Mouse (Mus musculus) heart, adult 8-10 months (tissue): ENCODE measurements at regions not wholly inside any gene's neighbourhood (a gene's known extent, or its start where the extent isn't known, plus 50 kb on each side); places are given as distances from the start of the nearest gene placed in this dataset.

ENCODE experiments used
- DNase-seq: peaks from one replicate; pipeline ENCODE4 v3.0.0; 2022; ENCODE audit warnings: low spot score

DNA sequence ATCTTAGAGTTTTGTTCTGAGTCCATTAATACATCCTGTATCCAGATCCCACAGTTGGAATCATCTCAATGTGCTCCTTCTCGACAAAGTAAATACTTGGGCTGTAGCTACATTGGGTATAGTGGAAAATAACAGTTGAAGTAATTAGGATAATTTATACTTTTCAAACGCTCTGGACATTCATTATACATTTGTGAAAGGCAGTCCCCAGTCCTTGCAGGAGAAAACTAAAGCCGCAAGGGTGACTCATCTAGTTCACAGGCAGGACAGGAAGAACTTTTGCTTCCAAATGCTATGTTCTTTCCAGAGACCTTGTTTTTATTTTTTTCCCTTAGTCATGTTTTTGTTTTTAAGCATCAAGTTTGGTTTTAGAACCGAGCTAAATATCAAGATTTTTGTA is 218.8 kb downstream of the Gpr37 start:
- no peak for DNase-seq

DNA sequence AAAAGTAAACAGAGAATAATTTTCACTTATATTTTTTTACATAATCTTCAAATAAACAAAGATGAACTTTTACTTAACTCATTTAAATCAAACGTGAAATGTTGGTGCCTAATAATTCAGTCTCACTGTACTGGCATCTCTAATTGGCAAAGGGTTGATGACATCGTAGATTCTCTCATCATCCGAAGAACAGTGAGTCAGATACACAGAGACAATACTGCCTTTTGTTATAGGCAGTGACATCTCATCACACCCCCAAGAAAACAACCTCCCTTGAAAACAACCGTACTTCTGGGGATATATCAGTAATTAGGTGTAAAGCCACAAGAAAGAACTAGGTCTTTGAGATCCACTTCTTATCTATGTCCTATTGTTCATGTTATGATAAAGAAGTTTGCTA is 227.5 kb downstream of the Gpr37 start:
- DNase-seq = no peak

DNA sequence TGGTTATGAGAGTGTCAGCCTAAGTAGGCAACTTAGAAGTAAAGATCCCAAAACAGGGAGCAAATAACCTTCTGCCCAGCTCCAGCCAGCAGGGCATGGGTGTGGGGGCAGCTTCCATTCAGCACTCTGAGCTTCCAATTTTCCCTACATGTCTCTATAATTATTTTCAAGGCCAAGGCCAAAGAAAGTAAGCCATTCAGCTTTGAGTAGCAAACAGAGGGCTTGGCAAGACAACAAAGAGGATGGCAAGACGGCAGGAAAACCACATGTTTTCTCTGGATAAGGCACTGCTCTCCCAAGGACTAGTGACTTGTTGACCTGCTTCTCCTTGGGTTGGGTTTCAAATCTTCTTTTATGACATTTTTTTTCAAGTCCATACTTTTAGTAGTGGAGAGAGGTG is 240.1 kb downstream of the Gpr37 start:
- DNase-seq = no peak

DNA sequence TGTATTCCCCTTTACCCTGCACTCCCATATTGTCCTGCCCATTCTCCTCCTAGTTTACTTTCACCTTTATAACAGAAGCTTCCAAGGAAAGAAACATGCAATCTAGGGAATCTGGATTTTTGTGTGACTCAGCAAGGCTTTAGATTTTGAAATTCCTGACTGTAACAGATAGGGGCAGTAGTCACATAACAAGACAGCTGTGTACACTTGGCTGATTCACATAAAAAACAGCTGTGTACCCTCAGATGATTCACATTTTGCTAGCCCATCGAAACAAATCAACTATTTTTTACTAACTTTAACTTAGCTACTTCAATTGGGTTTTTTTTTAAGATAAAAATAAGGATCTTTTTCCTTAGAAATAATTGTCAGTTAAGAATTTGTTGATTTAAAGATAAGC is 240.6 kb downstream of the Gpr37 start:
- peak; percentile 1 for DNase-seq

DNA sequence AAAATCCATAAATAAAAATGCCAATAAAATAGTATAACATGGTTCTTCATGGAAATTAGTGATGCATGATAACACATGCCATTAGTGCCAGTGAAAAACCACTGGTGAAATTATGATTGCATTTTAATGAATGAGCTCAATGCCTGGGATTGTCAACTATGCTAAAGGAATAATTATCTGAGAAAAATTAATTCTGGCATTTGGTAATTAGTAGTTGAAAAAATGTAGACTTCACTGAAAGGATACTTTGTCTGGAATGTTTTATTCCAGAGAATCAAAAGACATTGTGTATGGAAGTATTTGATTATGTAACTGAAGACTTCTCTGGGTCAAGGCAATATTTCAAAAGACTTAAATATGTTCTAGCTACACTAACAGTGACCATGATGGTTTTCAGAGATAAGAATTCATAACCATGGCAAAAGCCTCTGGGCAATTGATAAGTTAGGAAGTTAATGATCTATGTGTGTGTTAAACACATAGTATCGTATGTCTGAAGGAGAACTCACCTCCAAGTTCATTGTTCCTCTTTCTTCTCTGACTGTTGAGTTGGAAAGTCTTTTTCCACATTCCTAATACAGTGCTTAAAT is 245.1 kb downstream of the Gpr37 start:
- no peak for DNase-seq

DNA sequence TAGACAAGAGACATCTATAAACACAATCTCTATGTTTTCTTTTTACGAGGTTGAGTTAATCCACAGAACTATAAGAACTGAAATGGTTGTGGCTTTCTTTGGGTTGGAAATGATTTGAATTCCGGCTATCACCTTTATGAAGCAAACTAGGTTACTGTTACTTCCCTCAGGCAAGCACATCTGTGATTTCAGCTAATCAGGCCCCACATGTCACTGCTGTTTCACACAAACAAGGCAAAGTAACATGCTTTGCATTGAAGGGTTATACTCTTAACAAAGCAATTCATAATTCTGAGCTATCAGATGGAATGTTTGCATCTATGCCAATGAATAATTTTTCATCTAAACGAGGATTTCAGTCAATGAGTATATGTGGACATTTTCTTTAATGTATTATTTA is 246.4 kb downstream of the Gpr37 start:
- DNase-seq = no peak

DNA sequence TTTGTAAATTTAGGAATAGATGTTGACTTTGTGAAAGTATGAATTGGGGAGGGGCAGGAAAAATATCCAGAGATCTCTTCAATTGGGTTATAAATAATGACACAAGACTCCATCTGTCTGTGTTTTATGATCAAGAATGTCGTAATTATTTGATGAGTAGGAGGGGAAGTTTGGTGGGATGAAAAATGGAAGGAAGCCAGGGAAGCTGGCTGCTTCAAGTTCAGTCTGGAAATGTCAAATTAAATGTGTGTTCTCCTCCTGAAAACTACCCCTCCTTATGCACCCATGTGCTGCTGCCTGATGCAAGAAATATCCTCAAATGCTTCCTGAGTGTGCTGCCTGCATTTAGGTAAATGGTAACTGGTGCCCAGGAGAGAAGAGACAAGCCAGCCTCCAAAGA is 246.8 kb downstream of the Gpr37 start:
- DNase-seq = no peak

DNA sequence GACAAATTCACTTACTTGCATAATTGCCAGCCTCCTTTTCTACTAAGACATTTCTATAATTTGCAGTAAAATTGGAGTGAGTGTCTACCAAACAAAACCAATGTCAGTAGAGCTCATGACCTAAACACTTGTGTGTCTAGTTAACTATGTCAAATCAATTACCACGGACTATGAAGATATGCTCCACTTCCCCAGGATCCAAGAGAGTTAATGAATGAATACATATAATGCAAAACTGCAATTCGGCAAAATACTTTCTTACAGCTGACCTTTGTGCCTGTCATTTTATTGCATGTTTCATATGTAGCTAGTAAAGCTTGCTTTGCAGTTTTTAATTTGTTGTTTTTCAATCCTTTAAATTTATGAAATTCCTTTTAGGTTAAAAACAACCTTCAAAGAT is 248.4 kb downstream of the Gpr37 start:
- no peak for DNase-seq

DNA sequence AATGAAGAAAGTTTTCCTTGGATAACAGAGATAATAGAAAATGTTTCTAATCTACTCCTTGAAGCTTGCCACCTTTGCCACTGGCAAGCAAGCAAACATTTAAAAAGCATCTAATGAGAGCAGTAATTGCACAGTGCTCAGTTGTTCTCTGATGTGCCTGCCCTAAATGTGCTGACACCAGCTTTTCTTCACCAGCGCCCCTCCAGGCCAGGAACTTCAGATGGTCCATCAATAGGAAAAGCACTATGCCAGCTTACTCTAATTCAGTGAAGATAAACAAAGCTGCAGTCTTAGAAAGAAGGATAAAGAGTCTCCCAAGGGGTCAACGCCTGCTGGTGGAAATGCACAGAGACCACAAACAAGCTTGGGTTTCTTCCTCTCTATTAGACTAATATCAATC is 252.7 kb downstream of the Gpr37 start:
- DNase-seq = no peak

DNA sequence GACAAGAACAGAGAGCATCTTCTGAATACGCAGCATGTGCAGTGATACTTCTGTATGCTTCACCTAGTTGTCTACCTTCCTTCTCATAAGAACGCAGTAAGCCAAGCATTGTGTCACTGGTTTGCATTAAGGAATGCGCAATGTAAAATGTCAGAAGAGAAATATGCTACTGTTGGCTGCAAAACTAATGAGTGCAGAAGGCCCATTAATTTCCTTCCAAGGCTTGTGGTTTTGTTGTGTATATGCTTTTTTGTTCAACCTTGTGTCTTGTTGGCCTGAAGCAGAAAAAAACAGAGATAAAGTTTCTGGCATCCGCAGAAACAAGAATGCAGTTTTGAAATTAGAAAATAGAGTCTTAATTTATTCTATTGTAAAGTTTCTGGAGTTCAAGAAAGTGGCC is 261.5 kb downstream of the Gpr37 start:
- no peak for DNase-seq

DNA sequence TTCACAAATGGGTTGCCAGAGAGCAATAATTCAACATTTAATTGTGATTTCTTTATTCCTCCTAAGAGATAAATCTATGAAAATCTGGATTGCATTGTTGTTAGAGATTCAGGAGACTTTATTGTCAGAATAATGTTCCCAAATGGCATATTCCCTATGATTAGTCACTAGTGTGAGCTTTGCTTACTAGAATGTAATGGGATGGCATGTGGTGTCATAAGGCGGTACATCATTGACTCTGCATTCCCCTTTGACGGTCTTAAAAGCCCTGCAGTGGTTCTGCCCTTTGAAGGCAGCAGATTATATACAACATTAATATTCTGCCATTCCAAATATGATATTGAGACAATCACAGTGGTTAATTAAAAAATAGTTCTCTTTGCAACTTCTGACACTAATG is 271.7 kb downstream of the Gpr37 start:
- DNase-seq = no peak

DNA sequence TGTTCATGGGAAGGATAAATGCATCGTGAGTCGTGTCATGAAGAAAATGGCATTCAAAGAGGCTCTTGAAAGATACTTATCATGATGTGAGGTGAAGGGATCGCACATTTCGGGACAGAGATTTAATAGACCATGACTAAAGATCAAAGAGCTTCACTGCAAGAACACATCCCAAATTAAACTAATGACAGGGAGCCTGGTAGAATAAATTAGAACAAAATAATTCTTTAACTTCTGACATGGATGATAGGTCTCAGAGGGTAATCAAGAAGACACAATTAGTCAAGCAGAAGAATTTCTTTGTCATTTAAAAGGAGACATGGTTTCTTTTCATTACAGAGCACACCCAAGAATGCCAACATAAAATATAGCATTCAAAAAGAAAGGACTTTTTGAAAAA is 300.7 kb downstream of the Gpr37 start:
- no peak for DNase-seq
